Mouse (Mus musculus) liver, embryonic 14.5 days (tissue): ENCODE measurements at regions not wholly inside any gene's neighbourhood (a gene's known extent, or its start where the extent isn't known, plus 50 kb on each side); places are given as distances from the start of the nearest gene placed in this dataset.

Source experiments
- CTCF ChIP-seq: IDR thresholded peaks from 2 replicates; pipeline ENCODE4 v1.5.1; 2016; ENCODE audit warnings: antibody characterized with exemption, low read depth, control low read depth
- EP300 ChIP-seq: IDR thresholded peaks from 2 replicates; pipeline ENCODE4 v1.6.1; 2016; ENCODE audit warnings: antibody characterized with exemption, low read depth

GRCm38 (mm10) chr12:94731391-94731790, 960.6 kb upstream of the Flrt2 start:
- no peak for TF ChIP-seq EP300
- no peak for TF ChIP-seq CTCF
